Mouse (Mus musculus) hindbrain, postnatal 0 days (tissue): Measurements from ENCODE around the gene Ccnd3. TPM values are rescaled to one million over a fixed set of nuclear protein-coding genes. Genes with fewer than 3 reads are reported as not detected.

Experiments used
- ATAC-seq: fragments of 200-750 bp; cut with Nextera tagmentation; 2 replicates; pipeline ENCODE4 v1.8.0; 2017; ENCODE audit warnings: mild to moderate bottlenecking, moderate TSS enrichment, moderate library complexity
- DNase-seq: peaks from one replicate; pipeline ENCODE4 v3.0.0-alpha.2; 2015; ENCODE audit warnings: low spot score
- H3K27ac ChIP-seq: fragments of 300-500 bp; sonication (generic); 2 replicates; pipeline ENCODE4 v1.5.1; 2014; ENCODE audit warnings: mild to moderate bottlenecking
- H3K27me3 ChIP-seq: fragments of 300-500 bp; sonication (generic); 2 replicates; pipeline ENCODE4 v1.6.1; 2014; ENCODE audit warnings: low read length, mixed read lengths; ENCODE audit not compliant: insufficient read depth
- H3K36me3 ChIP-seq: fragments of 300-500 bp; sonication (generic); 2 replicates; pipeline ENCODE4 v1.6.1; 2014; ENCODE audit warnings: low read length, mixed read lengths; ENCODE audit not compliant: insufficient read depth
- H3K4me1 ChIP-seq: fragments of 300-500 bp; sonication (generic); 2 replicates; pipeline ENCODE4 v1.6.1; 2014; ENCODE audit warnings: antibody characterized with exemption, low read length, mixed read lengths; ENCODE audit not compliant: insufficient read depth
- H3K4me2 ChIP-seq: fragments of 300-500 bp; sonication (generic); 2 replicates; pipeline ENCODE4 v1.6.1; 2014; ENCODE audit warnings: low read depth, mild to moderate bottlenecking, low read length, moderate library complexity, mixed read lengths
- H3K4me3 ChIP-seq: fragments of 300-500 bp; sonication (generic); 2 replicates; pipeline ENCODE4 v1.5.1; 2014; ENCODE audit warnings: low read length
- H3K9ac ChIP-seq: fragments of 300-500 bp; sonication (generic); replicated peaks from 2 replicates; pipeline ENCODE4 v1.6.1; 2014; ENCODE audit warnings: mild to moderate bottlenecking, low read length, moderate library complexity, mixed read lengths
- H3K9me3 ChIP-seq: fragments of 300-500 bp; sonication (generic); 2 replicates; pipeline ENCODE4 v1.6.1; 2016; ENCODE audit warnings: low read length, mixed read lengths
- CTCF ChIP-seq: IDR thresholded peaks from 2 replicates; pipeline ENCODE4 v1.5.1; 2016; ENCODE audit warnings: antibody characterized with exemption, control low read depth, low read depth
- WGBS: fragments of 180-500 bp; shearing (Covaris S2); extraction: QIAGEN DNeasy Blood & Tissue Kit; methylation state at CpG from one replicate; pipeline ENCODE4 v1.1.7; 2014; 5-methylcytosine and 5-hydroxymethylcytosine counted together
- polyA plus RNA-seq: library from polyadenylated mRNA; unstranded; fragments of >200 nt; fragmentation: Nextera tagmentation; extraction: Ambion mirVana; gene quantifications from 2 replicates; pipeline ENCODE4 v1.2.1, GENCODE M21; 2015
- total RNA-seq: library from RNA; depleted of rRNA; stranded (reverse); fragments of >200 nt; gene quantifications from 2 replicates; pipeline ENCODE4 v1.2.3, GENCODE M21; 2014

The Ccnd3 gene
- total and polyA plus RNA-seq, 2 experiments from 2014 or later = 63.4 to 71.5 TPM

DNA sequence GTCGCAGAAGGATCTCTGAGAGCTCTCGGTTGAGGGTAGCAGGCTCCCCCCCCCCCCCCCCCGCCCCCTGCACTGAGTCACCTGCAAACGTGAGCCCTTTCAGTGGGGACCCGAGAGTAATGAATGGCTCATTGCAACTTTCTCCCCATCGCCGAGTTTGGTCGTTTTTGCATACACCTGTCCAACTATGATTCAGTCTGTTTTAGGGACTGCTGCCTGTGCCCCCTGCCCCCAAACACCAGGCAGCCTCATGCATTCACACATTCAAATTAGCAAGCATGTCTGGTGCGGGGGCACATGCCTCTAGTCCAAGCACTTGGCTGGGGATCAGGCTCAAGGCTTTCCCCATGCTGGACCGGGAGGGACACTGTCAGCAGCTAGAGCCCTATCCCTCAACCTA is 49.8 kb downstream of the Ccnd3 start:
- Histone ChIP-seq H3K27me3 (no peaks in the 10 kb centered on the region), H3K4me1 (no peaks in the 10 kb centered on the region), H3K27ac (no peak overlapping the region), H3K4me2 (no peak overlapping the region), H3K4me3 (no peak overlapping the region), H3K36me3 (no peaks in the 10 kb centered on the region), H3K9ac (no peak overlapping the region), H3K9me3 (no peaks in the 10 kb centered on the region)
- DNase-seq = no peak
- whole genome bisulfite sequencing = 72% methylated on average over 10 of the region's 10 CpGs
- no peak for ATAC-seq
- no peak for TF ChIP-seq CTCF

DNA sequence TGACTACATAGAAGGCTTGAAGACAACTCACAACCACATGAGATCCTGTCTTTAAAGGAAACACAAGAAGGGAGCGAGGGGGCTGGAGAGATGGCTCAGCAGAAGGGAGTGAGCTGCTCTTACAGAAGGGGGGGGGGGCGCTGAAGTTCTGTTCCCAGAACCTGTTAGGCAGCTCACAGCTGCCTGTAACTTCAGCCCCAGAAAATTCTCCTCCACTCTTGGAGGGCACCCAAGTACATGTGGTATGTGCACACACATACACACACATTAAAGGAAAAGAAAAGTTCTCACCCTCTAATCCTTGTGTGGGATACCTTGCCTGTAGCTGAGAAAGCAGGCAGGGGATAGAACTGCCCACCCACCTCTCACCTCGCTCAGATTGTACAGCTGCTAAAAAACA is 52.3 kb downstream of the Ccnd3 start:
- H3K4me3 ChIP-seq = no peak overlapping the region
- H3K4me2 ChIP-seq = no peak overlapping the region
- DNase-seq = no peak
- H3K4me1 ChIP-seq = no peaks in the 10 kb centered on the region
- no peaks in the 10 kb centered on the region for H3K27me3 ChIP-seq
- no peak for ATAC-seq
- no peak overlapping the region for H3K9ac ChIP-seq
- no peaks in the 10 kb centered on the region for H3K36me3 ChIP-seq
- H3K9me3 ChIP-seq = no peaks in the 10 kb centered on the region
- TF ChIP-seq CTCF = no peak
- 68% methylated on average over 3 of the region's 3 CpGs for WGBS
- no peak overlapping the region for H3K27ac ChIP-seq

DNA sequence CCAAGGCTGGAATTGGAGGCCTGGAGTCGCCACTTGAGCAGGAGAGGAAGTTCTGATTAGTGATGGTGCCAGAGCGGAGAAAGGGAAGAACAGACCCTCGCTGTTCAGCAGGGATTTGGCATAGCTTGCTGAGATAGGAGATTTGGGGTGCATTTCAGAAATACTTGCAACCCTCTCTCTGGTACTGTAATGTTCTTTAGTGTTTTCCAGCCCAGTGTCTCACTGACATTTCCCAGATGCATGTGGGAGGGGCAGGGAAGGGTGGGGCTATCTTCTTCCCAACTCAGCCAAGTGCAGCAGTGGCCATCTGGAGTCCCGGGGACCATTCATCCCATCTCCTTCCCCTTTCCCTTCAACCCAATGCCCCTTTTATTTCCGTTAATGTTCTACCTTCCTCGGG is 54.9 kb downstream of the Ccnd3 start:
- 67% methylated on average over 6 of the region's 6 CpGs for WGBS
- H3K9me3 ChIP-seq = no peaks in the 10 kb centered on the region
- no peak overlapping the region for H3K4me3 ChIP-seq
- no peaks in the 10 kb centered on the region for H3K27me3 ChIP-seq
- H3K36me3 ChIP-seq = no peaks in the 10 kb centered on the region
- TF ChIP-seq CTCF = no peak
- H3K4me1 ChIP-seq = no peaks in the 10 kb centered on the region
- no peak overlapping the region for H3K4me2 ChIP-seq
- DNase-seq (no peak), ATAC-seq (no peak)
- H3K27ac ChIP-seq = no peak overlapping the region
- no peak overlapping the region for H3K9ac ChIP-seq

DNA sequence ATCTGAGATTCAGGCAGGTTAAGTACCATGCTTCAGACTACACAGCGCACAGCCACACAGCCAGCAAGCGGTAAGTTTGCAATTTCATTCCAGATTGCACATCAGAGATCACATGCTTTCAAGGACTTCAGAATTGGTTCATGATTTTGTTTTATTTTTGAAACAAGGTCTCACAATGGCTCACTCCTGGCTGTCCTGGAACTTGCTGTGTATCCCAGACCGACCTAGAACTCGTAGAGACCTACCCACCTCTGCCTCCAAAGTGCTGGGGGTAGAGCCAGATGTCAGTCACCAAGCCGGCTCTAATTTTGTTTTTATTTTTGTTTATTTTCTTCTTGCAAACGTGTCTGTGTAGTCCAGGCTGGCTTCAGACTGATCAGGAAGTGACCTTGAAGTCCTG is 58.0 kb downstream of the Ccnd3 start:
- no peak for ATAC-seq
- no peak overlapping the region for H3K4me3 ChIP-seq
- H3K27me3 ChIP-seq = no peaks in the 10 kb centered on the region
- H3K27ac ChIP-seq = no peak overlapping the region
- 83% methylated on average over 6 of the region's 6 CpGs for WGBS
- H3K4me1 ChIP-seq = no peaks in the 10 kb centered on the region
- H3K36me3 ChIP-seq = no peaks in the 10 kb centered on the region
- no peak for DNase-seq
- H3K4me2 ChIP-seq = no peak overlapping the region
- H3K9ac ChIP-seq = no peak overlapping the region
- TF ChIP-seq CTCF = no peak
- H3K9me3 ChIP-seq = no peaks in the 10 kb centered on the region

DNA sequence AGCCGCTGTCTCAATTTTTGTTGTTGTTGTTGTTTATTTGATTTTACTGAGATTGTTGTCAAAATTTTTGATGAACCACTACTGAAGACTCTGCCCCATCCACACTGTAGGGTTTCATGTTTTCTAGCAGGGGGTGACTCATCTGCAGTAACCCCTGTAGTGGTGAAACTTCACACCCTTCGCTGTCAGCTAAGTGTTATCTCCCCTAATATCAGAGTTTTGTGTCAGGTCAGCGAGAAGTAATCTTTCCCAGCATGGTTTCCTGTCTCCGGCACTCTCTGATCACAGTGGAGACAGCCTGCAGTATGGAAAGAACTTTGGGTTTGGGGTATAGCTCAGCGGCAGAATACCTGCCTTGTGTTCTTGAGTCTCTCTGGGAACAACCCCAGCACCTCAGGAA is 59.8 kb downstream of the Ccnd3 start:
- no peaks in the 10 kb centered on the region for H3K9me3 ChIP-seq
- no peak overlapping the region for H3K27ac ChIP-seq
- no peaks in the 10 kb centered on the region for H3K4me1 ChIP-seq
- TF ChIP-seq CTCF = no peak
- WGBS = 88% methylated on average over 5 of the region's 5 CpGs
- no peaks in the 10 kb centered on the region for H3K36me3 ChIP-seq
- DNase-seq (no peak), ATAC-seq (no peak)
- H3K9ac ChIP-seq = no peak overlapping the region
- H3K4me3 ChIP-seq = no peak overlapping the region
- H3K27me3 ChIP-seq = no peaks in the 10 kb centered on the region
- H3K4me2 ChIP-seq = no peak overlapping the region

DNA sequence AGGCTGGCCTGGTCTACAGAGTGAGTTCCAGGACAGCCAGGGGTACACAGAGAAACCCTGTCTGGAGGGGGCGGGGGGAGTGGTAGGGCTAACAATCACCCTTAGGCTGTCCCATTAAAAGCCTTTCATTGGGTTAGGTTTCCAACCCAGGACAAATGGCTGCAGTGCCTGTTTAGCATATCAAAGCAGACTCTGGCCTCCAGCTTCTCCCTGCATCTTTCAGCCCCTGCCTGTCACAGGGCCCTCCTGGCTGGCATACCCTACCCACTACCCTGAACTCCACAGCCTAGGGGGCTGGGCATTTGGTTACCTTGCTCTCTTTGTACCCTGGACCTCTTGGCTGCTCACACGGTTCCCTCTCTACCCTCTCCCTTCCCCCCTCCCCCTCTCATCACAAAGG is 61.3 kb downstream of the Ccnd3 start:
- Histone ChIP-seq H3K27me3 (no peaks in the 10 kb centered on the region), H3K9ac (no peak overlapping the region), H3K36me3 (no peaks in the 10 kb centered on the region), H3K27ac (no peak overlapping the region), H3K4me2 (no peak overlapping the region), H3K4me3 (no peak overlapping the region), H3K9me3 (no peaks in the 10 kb centered on the region), H3K4me1 (no peaks in the 10 kb centered on the region)
- DNase-seq (no peak), ATAC-seq (no peak)
- TF ChIP-seq CTCF = no peak
- 8% methylated on average over 2 of the region's 2 CpGs for WGBS

DNA sequence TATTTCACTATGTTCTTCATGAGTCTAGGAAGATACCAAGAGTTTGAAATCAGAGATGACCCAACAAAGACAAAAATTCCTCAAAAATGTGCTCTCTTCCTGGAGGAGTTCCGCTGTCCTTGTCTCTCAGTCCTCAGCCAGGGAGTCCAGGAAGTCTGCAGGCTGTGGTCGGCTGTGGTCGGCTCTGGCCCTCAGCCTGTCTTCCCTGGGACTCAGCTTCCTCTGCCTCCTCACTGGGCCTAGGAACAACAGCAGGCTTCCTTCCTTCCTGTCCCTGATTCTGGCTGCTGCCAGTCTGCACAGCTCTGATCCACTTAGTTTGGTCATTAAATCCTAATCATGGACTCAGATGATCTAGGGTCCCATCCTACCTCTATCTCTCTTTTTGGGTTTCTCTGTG is 62.4 kb downstream of the Ccnd3 start:
- no peak for ATAC-seq
- Histone ChIP-seq H3K4me2 (no peak overlapping the region), H3K27ac (no peak overlapping the region), H3K9ac (no peak overlapping the region), H3K36me3 (no peaks in the 10 kb centered on the region), H3K4me3 (no peak overlapping the region), H3K4me1 (no peaks in the 10 kb centered on the region), H3K9me3 (no peaks in the 10 kb centered on the region), H3K27me3 (no peaks in the 10 kb centered on the region)
- 82% methylated on average over 3 of the region's 3 CpGs for WGBS
- TF ChIP-seq CTCF = no peak
- DNase-seq = no peak
